Mouse (Mus musculus) gastrocnemius, postnatal 4 days (tissue): Measurements from ENCODE around the gene Gcn1l1. TPM values are rescaled to one million over a fixed set of nuclear protein-coding genes. Genes with fewer than 3 reads are reported as not detected.
A peak's percentile ranks its signal among the peaks of the same experiment; 100 is the strongest.
"Not testable (repeated sequence)": the region's sequence is repeated elsewhere in the genome, so short reads cannot be mapped to it uniquely, and the experiment has no call there.

Source experiments
- DNase-seq, 2 experiments: peaks; one replicate each; pipeline ENCODE4 v3.0.0; 2021 to 2022; ENCODE audit warnings: low spot score in 2 of 2, mixed read lengths in 2 of 2
- long read RNA-seq, 2 experiments: library from polyadenylated mRNA; stranded (forward); transcript quantifications; one replicate each; pipeline ENCODE4 v2.0.0; 2021
- total RNA-seq, 2 experiments: library from RNA; stranded (reverse); gene quantifications; 2 replicates each; pipeline ENCODE4 v1.2.3; 2021

Gene Gcn1l1
- 10 to 100 TPM; 48.8 to 50.7 TPM for total RNA-seq
- long read RNA-seq, experiment 1, full-length matches to known transcripts: 6 of 46 reads
- long read RNA-seq, experiment 1, partial matches to known transcripts: 34 of 46 reads
- long read RNA-seq, experiment 1, other reads (novel, unspliced or antisense): 6 of 46 reads
- long read RNA-seq, experiment 2, full-length matches to known transcripts: 8 of 67 reads
- long read RNA-seq, experiment 2, partial matches to known transcripts: 51 of 67 reads
- long read RNA-seq, experiment 2, other reads (novel, unspliced or antisense): 8 of 67 reads

DNA sequence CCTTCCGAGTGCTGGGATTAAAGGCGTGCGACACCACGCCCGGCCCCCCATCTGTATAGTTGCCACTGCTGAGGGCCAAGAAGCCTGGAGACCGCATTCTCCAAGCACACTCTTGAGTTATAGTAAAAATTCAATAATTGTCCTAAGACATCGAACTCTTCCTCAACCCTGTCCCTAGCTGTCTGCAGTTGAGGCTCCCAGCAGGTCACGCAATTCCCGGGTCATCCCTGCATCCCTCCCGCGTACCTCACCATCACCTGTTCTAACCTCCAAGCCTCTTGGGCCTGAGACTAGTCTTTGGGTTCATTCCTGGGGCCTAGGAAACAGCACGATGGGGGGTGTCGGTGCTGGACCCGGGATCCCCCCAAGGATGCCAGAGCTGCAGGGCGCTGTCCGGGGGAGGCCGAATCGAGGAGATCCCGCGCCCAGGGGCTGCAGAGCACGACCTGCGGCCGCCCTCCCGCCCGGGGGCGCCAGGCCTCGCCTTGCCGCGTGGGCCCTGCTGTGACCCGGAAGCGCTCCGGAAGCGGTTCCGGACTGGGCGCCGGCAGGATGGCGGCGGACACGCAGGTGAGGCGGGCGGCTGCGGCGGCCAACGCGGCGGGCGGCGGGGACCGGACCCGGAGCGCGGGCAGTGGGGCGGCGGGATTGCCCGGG lies at the start of gene Gcn1l1:
Gene Gcn1l1, plus strand, starts transcription at position 518 of the 657 bp plus-strand sequence.
- peak; percentile 69 to 81 for DNase-seq

GRCm38 (mm10) chr5:115516081-115516907 lies 48.8 kb upstream of the Gcn1l1 start:
- DNase-seq: no peak

GRCm38 (mm10) chr5:115516908-115517307 lies 48.1 kb upstream of the Gcn1l1 start:
- no peak for DNase-seq

- no peak for DNase-seq
Observed at GRCm38 (mm10) chr5:115517501-115517900, 47.6 kb upstream of the Gcn1l1 start.

DNA sequence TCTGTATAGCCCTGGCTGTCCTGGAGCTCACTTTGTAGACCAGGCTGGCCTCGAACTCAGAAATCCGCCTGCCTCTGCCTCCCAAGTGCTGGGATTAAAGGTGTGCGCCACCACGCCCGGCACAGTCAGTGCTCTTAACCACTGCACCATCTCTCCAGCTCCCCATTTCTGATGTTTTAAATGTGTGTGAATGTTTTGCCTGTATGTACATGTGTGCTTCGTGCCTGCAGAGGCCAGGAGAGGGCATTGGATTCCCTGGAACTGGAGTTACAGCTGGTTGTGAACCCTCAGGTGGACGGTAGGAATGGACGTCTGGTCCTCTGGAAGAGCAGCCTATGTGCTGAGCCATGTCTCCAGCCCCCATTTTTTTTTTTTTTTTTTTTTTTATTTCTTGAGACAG lies 46.8 kb upstream of the Gcn1l1 start:
- not testable (repeated sequence) for DNase-seq

- no peak for DNase-seq
Observed at GRCm38 (mm10) chr5:115520325-115520869, 44.7 kb upstream of the Gcn1l1 start.

DNA sequence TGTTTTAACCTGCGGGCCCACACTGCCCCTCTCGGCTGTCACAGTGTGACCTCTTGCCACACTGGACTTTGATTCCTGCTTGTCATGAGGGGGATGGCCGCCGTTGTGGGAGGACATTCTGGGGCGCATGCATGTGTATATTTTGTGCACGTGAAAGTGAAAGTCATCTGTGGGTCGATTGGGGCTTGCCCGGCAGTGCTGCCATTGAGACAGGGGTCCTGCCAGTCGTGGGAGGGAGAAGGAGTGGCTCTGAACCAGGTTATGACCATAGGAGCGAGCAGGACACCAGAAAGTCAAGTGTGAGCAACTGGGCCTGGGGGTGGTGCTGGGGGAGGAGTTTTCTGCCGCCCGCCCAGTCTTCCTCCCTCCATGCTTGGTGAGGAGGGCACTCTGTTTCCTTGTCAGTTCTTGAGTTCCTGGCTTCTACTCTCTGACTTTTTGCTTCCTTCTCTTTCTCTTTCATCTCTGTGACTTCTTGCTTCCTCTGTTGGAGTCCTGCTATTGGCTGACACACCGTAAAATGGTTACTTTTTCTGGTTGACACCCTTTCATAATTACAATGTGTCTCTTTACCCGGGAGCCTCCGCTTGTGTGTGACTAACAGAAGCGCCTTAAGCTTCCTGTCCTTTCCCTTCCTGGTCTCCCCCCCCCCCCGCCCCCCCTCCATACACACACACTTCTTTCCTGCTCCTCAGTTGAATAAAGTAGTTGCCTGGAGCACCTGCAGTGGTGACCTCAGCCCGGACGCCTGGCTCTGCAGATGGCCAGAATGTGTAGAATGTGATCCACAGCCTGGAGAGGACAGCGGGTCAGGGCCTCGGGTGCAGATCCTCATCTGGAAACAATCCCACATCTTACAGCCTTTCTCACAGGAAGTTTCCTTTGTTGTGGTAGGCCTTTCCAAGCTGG lies 43.2 kb upstream of the Gcn1l1 start:
- DNase-seq: peak in 1 of 2 experiments; percentile 16

GRCm38 (mm10) chr5:115522531-115522930 lies 42.5 kb upstream of the Gcn1l1 start:
- no peak for DNase-seq

GRCm38 (mm10) chr5:115522981-115523499 lies 42.0 kb upstream of the Gcn1l1 start:
- DNase-seq: peak in 1 of 2 experiments; percentile 21

DNA sequence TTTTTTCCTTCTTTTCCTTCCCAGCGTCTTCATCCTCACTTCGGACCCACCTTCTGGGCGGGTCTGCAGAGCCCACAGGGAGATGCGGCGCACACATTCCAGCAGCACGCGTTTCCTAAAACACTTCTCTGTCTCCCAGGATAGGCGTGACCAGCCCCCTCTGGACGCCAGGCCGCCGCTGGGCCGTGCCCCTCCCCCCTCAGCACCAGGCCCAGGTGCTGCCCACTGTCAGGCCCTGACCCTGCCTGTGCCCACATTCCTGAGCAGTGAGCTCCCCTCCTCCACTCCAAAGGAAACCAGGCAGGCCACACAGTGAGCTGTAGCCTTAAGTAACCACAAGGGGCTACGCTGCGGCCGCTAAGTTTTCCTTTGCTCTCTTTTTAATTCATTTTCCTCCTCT lies 41.1 kb upstream of the Gcn1l1 start:
- no peak for DNase-seq

DNA sequence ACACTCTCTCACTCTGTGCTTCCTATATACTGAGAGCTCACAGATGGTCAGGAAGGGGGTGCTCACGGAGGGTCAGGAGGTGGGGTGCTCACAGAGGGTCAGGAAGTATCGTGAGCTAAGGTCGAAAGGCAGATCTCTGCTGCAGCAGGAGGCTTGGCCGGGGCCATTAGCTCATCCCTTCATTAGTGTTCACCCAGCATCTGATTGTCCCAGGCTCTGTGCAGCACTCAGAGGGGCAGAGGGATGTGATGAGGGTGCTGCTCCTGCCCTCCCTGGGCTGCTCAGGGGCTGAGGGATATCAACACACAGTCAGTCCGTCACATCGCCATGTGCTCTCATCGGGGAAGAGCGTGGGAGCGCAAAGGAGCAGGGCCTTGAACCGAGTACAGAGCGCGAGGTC lies 40.6 kb upstream of the Gcn1l1 start:
- DNase-seq: no peak

GRCm38 (mm10) chr5:115525416-115525815 lies 39.6 kb upstream of the Gcn1l1 start:
- DNase-seq: no peak

- DNase-seq: no peak
Observed at GRCm38 (mm10) chr5:115525943-115526342, 39.1 kb upstream of the Gcn1l1 start.

DNA sequence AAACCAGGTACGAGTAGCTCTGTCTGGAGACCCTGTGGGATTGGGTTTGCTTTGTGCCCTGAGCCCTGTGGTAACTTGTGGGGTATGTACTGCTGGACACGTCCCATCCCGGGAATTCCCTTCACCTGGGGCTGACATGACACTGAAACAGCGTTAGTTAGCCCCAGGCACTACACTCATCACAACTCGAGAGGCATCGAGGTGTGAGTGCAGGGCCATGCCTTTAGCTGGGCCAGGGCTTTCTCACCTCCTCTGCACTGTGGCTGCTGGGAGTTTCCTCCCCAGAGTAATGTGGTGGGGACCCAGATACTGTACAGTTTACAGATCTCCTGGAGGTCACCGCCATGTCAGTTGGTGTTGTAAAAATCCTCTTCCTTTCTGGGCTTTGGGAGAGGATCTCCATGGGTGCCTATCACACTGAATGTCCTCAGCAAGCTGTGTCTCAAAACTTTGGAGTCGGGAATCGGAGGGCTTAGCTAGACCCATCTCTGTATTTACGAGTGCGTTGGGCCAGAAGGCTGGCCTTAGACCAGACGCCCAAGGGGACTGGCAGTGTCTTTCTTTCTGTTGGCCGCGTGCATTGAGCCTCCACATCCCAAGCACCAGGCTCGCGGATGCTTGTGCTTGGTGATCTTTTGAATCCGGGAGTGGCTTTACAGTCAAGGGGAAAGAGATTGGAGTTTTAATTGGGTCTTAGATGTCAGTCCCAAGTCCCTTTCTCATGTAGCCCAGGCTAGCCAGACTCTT lies 38.4 kb upstream of the Gcn1l1 start:
- no peak for DNase-seq

- no peak for DNase-seq
Observed at GRCm38 (mm10) chr5:115528128-115528527, 36.9 kb upstream of the Gcn1l1 start.

GRCm38 (mm10) chr5:115529364-115529741 lies 35.7 kb upstream of the Gcn1l1 start:
- no peak for DNase-seq

DNA sequence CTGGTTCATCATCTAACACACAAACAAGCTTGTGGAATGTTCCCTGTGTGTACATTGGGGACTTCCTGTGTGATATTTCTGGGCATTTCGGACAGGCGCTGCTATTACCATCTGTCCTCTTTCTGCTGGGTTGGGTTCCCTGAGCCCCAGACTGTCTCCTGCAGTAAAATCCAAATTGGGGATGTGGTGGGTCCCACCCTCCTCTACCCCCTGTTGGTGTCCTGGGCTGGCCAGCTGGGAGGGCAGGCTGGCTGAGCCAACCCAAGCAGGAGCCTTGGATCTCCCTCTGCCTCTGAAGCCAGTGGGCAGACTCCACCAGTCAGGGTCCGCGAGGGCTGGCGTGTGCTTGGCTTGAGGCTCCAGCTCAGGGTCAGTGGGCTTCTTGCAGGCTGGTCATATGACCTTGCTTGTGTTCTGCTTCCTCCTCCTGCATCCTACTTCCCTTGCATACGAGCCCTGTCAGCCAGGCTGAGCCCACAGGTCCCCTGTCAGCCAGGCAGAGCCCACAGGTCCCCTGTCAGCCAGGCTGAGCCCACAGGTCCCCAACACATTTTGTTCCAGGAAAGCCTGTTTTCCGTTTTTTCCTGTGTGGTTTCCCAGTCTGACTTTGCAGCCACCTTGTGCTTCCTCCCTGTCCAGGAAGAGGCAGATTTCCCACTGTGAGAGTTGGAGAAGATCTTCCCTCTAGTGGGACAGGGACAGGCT lies 35.2 kb upstream of the Gcn1l1 start:
- no peak for DNase-seq

- DNase-seq: no peak
Observed at GRCm38 (mm10) chr5:115530447-115530809, 34.6 kb upstream of the Gcn1l1 start.

DNA sequence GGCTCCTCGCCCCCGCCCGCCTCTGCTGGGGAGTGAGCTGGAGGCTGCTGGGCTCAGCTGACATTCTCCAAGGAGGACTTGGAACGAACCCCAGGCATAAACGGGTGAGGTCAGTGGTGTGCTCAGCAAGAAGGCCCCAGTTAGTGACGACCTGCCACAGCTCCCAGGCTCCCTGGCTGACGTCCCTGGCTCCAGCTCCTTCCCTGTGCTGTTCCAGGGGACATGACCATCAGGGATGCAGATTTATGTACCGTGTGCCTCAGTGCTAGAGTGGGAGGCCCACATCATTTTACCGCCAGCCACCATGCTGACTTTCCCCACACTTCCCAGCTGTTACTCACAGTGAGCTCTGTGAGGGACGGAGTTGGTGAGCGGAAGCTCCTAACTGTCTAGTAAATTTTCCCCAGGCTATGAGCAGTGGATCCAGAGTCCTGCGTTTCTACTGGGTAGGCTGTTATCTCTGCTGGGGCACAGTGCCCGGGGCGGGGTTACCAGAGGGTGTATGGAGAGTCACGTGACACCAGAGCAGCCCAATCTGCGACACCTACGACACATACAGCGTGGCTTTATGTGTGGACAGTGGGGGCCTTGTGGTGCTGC lies 33.3 kb upstream of the Gcn1l1 start:
- peak; percentile 76 to 91 for DNase-seq
